Mouse (Mus musculus): ENCODE measurements around the gene Nop14.
A peak's percentile ranks its signal among the peaks of the same experiment; 100 is the strongest.

Gene Nop14

DNA sequence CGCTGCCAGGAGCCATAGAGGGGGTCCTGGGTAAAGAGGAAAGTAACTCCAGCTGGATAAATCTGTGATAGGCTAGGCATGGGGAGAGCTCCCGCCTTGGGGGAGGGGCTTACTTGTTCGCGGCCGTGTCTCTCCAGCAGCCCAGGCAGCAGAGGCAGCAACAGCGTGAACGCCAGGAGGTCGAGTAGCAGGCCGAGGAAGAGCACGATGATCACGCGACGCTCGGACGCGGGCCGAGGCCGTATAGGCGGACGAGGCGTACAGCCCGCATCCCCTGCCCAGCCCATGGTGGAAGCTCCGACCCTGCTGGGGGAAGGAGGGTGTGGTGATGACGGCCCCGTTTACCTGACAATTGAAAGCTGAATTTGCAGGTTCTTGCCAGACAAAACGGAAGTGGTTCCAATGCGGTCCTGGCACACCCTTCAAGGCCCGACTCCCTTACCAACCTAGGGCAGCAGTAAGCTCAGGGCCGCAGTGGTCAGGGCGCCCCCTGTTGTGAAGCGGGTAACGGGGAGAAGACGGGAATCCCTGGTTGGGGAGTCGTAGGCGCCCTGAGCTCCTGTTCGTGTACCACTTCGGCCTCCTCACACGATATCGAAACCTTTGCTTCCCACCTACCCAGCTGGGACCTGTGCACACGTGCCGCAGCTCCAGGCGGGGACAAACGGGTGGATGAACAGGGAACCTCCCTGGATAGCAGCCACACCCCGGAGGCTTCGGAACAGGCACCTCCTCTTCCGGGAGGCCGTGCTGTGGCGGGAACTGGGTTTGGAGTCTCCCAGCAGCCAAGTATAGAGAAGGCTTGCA is 23.3 kb downstream of the Nop14 start, which contains the start of gene Mfsd10:
Gene Mfsd10 (minus strand): TSS at position 732 of the 807 bp plus-strand sequence.
- TF ChIP-seq POU5F1 (IDR thresholded peaks at IDR 0.05; ENCODE audit: borderline replicate concordance, low read length) = no peak
- TF ChIP-seq CTCF (conservative IDR thresholded peaks at IDR 0.05; ENCODE audit: low read length) = no peak
- no peak for TF ChIP-seq NANOG (IDR thresholded peaks at IDR 0.05; ENCODE audit: borderline replicate concordance, low read length)
- peak within 1 kb of the TSS; percentile 87 for H3K4me3 ChIP-seq (replicated peaks; ENCODE audit: low read length)
- no peaks in the 10 kb centered on the region for H3K9me3 ChIP-seq (ENCODE audit: low read length)
- no peaks in the 10 kb centered on the region for H3K27me3 ChIP-seq (ENCODE audit: insufficient read depth, low read length)
- peaks cover 82% of the 10 kb centered on the region for H3K36me3 ChIP-seq (ENCODE audit: insufficient read depth, low read length)
- peaks cover 80% of the 10 kb centered on the region for H3K4me1 ChIP-seq (replicated peaks; ENCODE audit: low read depth, low read length)

GRCm38 (mm10) chr5:34635665-34636192 is 24.2 kb downstream of the Nop14 start:
- H3K4me3 ChIP-seq (replicated peaks; ENCODE audit: low read length) = peak overlapping the region; percentile 87
- TF ChIP-seq NANOG (IDR thresholded peaks at IDR 0.05; ENCODE audit: borderline replicate concordance, low read length) = no peak
- no peak for TF ChIP-seq CTCF (conservative IDR thresholded peaks at IDR 0.05; ENCODE audit: low read length)
- no peak for TF ChIP-seq POU5F1 (IDR thresholded peaks at IDR 0.05; ENCODE audit: borderline replicate concordance, low read length)
- no peaks in the 10 kb centered on the region for H3K9me3 ChIP-seq (ENCODE audit: low read length)
- no peaks in the 10 kb centered on the region for H3K27me3 ChIP-seq (ENCODE audit: insufficient read depth, low read length)
- H3K4me1 ChIP-seq (replicated peaks; ENCODE audit: low read depth, low read length) = peaks cover 81% of the 10 kb centered on the region
- H3K36me3 ChIP-seq (ENCODE audit: insufficient read depth, low read length) = peaks cover 82% of the 10 kb centered on the region

GRCm38 (mm10) chr5:34634746-34635400 is 25.1 kb downstream of the Nop14 start:
- H3K27me3 ChIP-seq (ENCODE audit: insufficient read depth, low read length) = no peaks in the 10 kb centered on the region
- peaks cover 82% of the 10 kb centered on the region for H3K36me3 ChIP-seq (ENCODE audit: insufficient read depth, low read length)
- H3K9me3 ChIP-seq (ENCODE audit: low read length) = no peaks in the 10 kb centered on the region
- peaks cover 81% of the 10 kb centered on the region for H3K4me1 ChIP-seq (replicated peaks; ENCODE audit: low read depth, low read length)
- no peak for TF ChIP-seq CTCF (conservative IDR thresholded peaks at IDR 0.05; ENCODE audit: low read length)
- TF ChIP-seq NANOG (IDR thresholded peaks at IDR 0.05; ENCODE audit: borderline replicate concordance, low read length) = no peak
- TF ChIP-seq POU5F1 (IDR thresholded peaks at IDR 0.05; ENCODE audit: borderline replicate concordance, low read length) = no peak
- H3K4me3 ChIP-seq (replicated peaks; ENCODE audit: low read length) = peak overlapping the region; percentile 87

- Histone ChIP-seq H3K36me3 (ENCODE audit: insufficient read depth, low read length) (peaks cover 82% of the 10 kb centered on the region), H3K4me3 (replicated peaks; ENCODE audit: low read length) (peak overlapping the region; percentile 87; the same call in 1 of the 2 replicates), H3K27me3 (ENCODE audit: insufficient read depth, low read length) (no peaks in the 10 kb centered on the region), H3K4me1 (replicated peaks; ENCODE audit: low read depth, low read length) (peaks cover 69% of the 10 kb centered on the region), H3K9me3 (ENCODE audit: low read length) (no peaks in the 10 kb centered on the region)
- no peak for TF ChIP-seq NANOG (IDR thresholded peaks at IDR 0.05; ENCODE audit: borderline replicate concordance, low read length)
- TF ChIP-seq CTCF (conservative IDR thresholded peaks at IDR 0.05; ENCODE audit: low read length) = no peak
Observed at GRCm38 (mm10) chr5:34633641-34634040, 26.3 kb downstream of the Nop14 start.

DNA sequence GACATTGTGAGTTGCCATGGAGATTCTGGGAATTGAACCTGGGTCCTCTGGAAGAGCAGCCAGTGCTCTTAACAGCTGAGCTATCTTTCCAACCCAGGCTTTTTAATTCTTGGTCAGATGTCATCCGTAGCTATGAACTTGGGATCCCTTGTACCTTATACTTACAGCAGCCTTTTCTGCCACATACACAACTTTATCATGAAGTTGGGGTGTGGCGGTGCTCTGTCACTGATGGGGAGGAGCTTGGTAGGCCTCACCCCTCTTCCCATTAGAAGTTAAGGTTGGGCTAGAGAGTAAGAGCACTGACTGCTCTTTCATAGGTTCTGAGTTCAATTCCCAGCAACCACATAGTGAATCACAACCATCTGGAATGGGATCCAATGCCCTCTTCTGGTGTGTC is 27.0 kb downstream of the Nop14 start:
- Histone ChIP-seq H3K27me3 (ENCODE audit: insufficient read depth, low read length) (no peaks in the 10 kb centered on the region), H3K4me3 (replicated peaks; ENCODE audit: low read length) (no peak overlapping the region), H3K9me3 (ENCODE audit: low read length) (no peaks in the 10 kb centered on the region), H3K4me1 (replicated peaks; ENCODE audit: low read depth, low read length) (peaks cover 63% of the 10 kb centered on the region), H3K36me3 (ENCODE audit: insufficient read depth, low read length) (peaks cover 82% of the 10 kb centered on the region)
- TF ChIP-seq POU5F1 (IDR thresholded peaks at IDR 0.05; ENCODE audit: borderline replicate concordance, low read length) = no peak
- no peak for TF ChIP-seq NANOG (IDR thresholded peaks at IDR 0.05; ENCODE audit: borderline replicate concordance, low read length)
- TF ChIP-seq CTCF (conservative IDR thresholded peaks at IDR 0.05; ENCODE audit: low read length) = no peak

GRCm38 (mm10) chr5:34609966-34610365 is 50.0 kb downstream of the Nop14 start:
- H3K4me3 ChIP-seq (replicated peaks; ENCODE audit: low read length) = no peak overlapping the region
- H3K27me3 ChIP-seq (ENCODE audit: insufficient read depth, low read length) = no peaks in the 10 kb centered on the region
- H3K4me1 ChIP-seq (replicated peaks; ENCODE audit: low read depth, low read length) = no peaks in the 10 kb centered on the region
- H3K9me3 ChIP-seq (ENCODE audit: low read length) = no peaks in the 10 kb centered on the region
- peaks cover 68% of the 10 kb centered on the region for H3K36me3 ChIP-seq (ENCODE audit: insufficient read depth, low read length)
- TF ChIP-seq NANOG (IDR thresholded peaks at IDR 0.05; ENCODE audit: borderline replicate concordance, low read length) (no peak), POU5F1 (IDR thresholded peaks at IDR 0.05; ENCODE audit: borderline replicate concordance, low read length) (no peak), CTCF (conservative IDR thresholded peaks at IDR 0.05; ENCODE audit: low read length) (no peak)

GRCm38 (mm10) chr5:34608226-34608625 is 51.7 kb downstream of the Nop14 start:
- H3K36me3 ChIP-seq (ENCODE audit: insufficient read depth, low read length) = peaks cover 56% of the 10 kb centered on the region
- H3K9me3 ChIP-seq (ENCODE audit: low read length) = no peaks in the 10 kb centered on the region
- no peak overlapping the region for H3K4me3 ChIP-seq (replicated peaks; ENCODE audit: low read length)
- TF ChIP-seq CTCF (conservative IDR thresholded peaks at IDR 0.05; ENCODE audit: low read length) (no peak), NANOG (IDR thresholded peaks at IDR 0.05; ENCODE audit: borderline replicate concordance, low read length) (no peak), POU5F1 (IDR thresholded peaks at IDR 0.05; ENCODE audit: borderline replicate concordance, low read length) (no peak)
- no peaks in the 10 kb centered on the region for H3K27me3 ChIP-seq (ENCODE audit: insufficient read depth, low read length)
- no peaks in the 10 kb centered on the region for H3K4me1 ChIP-seq (replicated peaks; ENCODE audit: low read depth, low read length)

DNA sequence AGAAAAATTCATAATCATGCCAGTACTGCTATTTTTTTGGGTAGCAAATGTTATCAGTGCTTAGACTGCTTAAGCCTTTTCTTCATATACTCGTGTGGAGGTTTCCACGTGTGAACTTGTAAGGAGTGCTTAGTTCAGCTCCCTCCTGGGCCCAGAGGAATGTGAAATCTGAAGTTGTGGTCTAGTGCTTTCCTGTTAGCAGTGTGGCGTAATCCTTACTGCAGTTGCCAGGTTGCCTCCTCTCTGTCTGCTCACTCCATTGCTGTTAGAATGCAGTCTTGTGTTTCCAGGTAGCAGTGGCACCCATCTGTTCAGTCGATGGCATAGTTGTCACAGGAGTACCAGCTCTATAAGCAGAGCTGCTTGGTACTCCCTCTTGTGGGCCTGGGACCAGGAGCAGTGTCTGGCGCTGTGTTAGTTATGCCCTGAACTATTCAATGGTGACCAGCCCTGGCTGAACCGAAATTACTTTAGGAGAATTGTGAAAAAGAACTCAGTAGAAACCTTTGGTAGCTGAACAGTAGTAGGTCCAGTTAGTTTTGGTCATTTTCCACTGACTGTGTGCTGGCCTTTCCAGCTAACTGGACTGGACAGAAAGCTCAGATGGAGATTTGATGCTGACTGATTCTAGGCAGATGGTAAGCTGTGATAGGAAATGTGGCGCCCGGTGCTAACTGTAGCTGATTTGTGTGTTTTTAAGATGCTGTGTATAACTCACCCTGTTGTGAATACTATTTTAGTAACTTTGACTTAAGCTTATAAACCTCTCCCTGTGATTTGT is 52.7 kb downstream of the Nop14 start:
- H3K9me3 ChIP-seq (ENCODE audit: low read length) = no peaks in the 10 kb centered on the region
- no peaks in the 10 kb centered on the region for H3K27me3 ChIP-seq (ENCODE audit: insufficient read depth, low read length)
- H3K4me1 ChIP-seq (replicated peaks; ENCODE audit: low read depth, low read length) = no peaks in the 10 kb centered on the region
- peaks cover 60% of the 10 kb centered on the region for H3K36me3 ChIP-seq (ENCODE audit: insufficient read depth, low read length)
- TF ChIP-seq POU5F1 (IDR thresholded peaks at IDR 0.05; ENCODE audit: borderline replicate concordance, low read length) (no peak), NANOG (IDR thresholded peaks at IDR 0.05; ENCODE audit: borderline replicate concordance, low read length) (no peak), CTCF (conservative IDR thresholded peaks at IDR 0.05; ENCODE audit: low read length) (no peak)
- H3K4me3 ChIP-seq (replicated peaks; ENCODE audit: low read length) = no peak overlapping the region
